Mouse (Mus musculus): ENCODE data around the gene Serpina3j. TPM values are rescaled to one million over a fixed set of nuclear protein-coding genes. Genes with fewer than 3 reads are reported as not detected.

Serpina3j gene
- total and polyA plus RNA-seq, 3 experiments = 0.20 to 0.83 TPM; not detected in 1

Other genes starting within 250 kb of the Serpina3j start
- under 1 TPM in 1 of 2 experiments, not detected in 1; 0.75 TPM for gene Serpina5, start 213.4 kb upstream of the Serpina3j start, total RNA-seq (2021)
- gene Serpina5, start 213.4 kb upstream of the Serpina3j start, polyA plus RNA-seq (2012; rRNA removed) = not detected in 2 replicates
- not detected for gene Serpina3a, start 201.8 kb upstream of the Serpina3j start, total RNA-seq (2021)
- not detected in 2 replicates for gene Serpina3a, start 201.8 kb upstream of the Serpina3j start, polyA plus RNA-seq (2012; rRNA removed)
- gene Serpina3b, start 186.6 kb upstream of the Serpina3j start, total RNA-seq (2021) = 1 to 10 TPM in 1 of 2 experiments, not detected in 1; 1.7 TPM
- 0.35 TPM in 1 of 2 replicates, not detected in the other for gene Serpina3b, start 186.6 kb upstream of the Serpina3j start, polyA plus RNA-seq (2012; rRNA removed)
- 10 to 100 TPM; 20.6 to 23.9 TPM for gene Serpina3c, start 160.7 kb upstream of the Serpina3j start, total RNA-seq (2021)
- gene Serpina3c, start 160.7 kb upstream of the Serpina3j start, polyA plus RNA-seq (2012; rRNA removed) = 8.6 and 9.8 TPM in 2 replicates
- gene Serpina3f, start 100.0 kb upstream of the Serpina3j start, total RNA-seq (2021) = under 1 TPM; 0.24 to 0.29 TPM
- gene Serpina3f, start 100.0 kb upstream of the Serpina3j start, polyA plus RNA-seq (2012; rRNA removed) = 0.04 and 0.10 TPM in 2 replicates
- gene Serpina3g, start 78.3 kb upstream of the Serpina3j start, total RNA-seq (2021) = 1 to 10 TPM; 3.4 to 4.1 TPM
- 5.4 and 11.3 TPM in 2 replicates for gene Serpina3g, start 78.3 kb upstream of the Serpina3j start, polyA plus RNA-seq (2012; rRNA removed)
- under 1 TPM; 0.45 to 0.52 TPM for gene Serpina3i, start 51.4 kb upstream of the Serpina3j start, total RNA-seq (2021)
- gene Serpina3i, start 51.4 kb upstream of the Serpina3j start, polyA plus RNA-seq (2012; rRNA removed) = 0.26 and 0.29 TPM in 2 replicates
- gene Serpina3k, start 23.9 kb downstream of the Serpina3j start, total RNA-seq (2021) = 10 to 100 TPM; 23.4 to 37.3 TPM
- gene Serpina3k, start 23.9 kb downstream of the Serpina3j start, polyA plus RNA-seq (2012; rRNA removed) = 0.40 and 0.94 TPM in 2 replicates
- gene Serpina3m, start 23.9 kb downstream of the Serpina3j start, total RNA-seq (2021) = 1 to 10 TPM; 2.5 to 3.8 TPM
- 0.12 and 0.17 TPM in 2 replicates for gene Serpina3m, start 23.9 kb downstream of the Serpina3j start, polyA plus RNA-seq (2012; rRNA removed)
- gene Serpina3n, start 92.2 kb downstream of the Serpina3j start, total RNA-seq (2021) = 10 to 100 TPM in 1 of 2 experiments, 1 to 10 TPM in 1; 8.2 to 21.9 TPM
- 14.3 and 14.4 TPM in 2 replicates for gene Serpina3n, start 92.2 kb downstream of the Serpina3j start, polyA plus RNA-seq (2012; rRNA removed)
- not detected for gene Gsc, start 158.8 kb downstream of the Serpina3j start, total RNA-seq (2021)
- gene Gsc, start 158.8 kb downstream of the Serpina3j start, polyA plus RNA-seq (2012; rRNA removed) = 0.08 and 0.32 TPM in 2 replicates